Mouse (Mus musculus) liver, embryonic 16.5 days (tissue): Measurements from ENCODE around the gene Atn1. TPM values are rescaled to one million over a fixed set of nuclear protein-coding genes. Genes with fewer than 3 reads are reported as not detected.

Experiments
- ATAC-seq: fragments of 200-750 bp; cut with Nextera tagmentation; 2 replicates; pipeline ENCODE4 v1.8.0; 2017; ENCODE audit warnings: low read depth, mild to moderate bottlenecking, moderate number of reproducible peaks, moderate library complexity
- H3K27ac ChIP-seq: fragments of 300-500 bp; sonication (generic); 2 replicates; pipeline ENCODE4 v1.5.1; 2014; ENCODE audit warnings: mild to moderate bottlenecking, low read length
- H3K27me3 ChIP-seq: fragments of 300-500 bp; sonication (generic); 2 replicates; pipeline ENCODE4 v1.6.1; 2014; ENCODE audit warnings: low read depth, low read length, mixed read lengths; ENCODE audit not compliant: control insufficient read depth, insufficient read depth
- H3K36me3 ChIP-seq: fragments of 300-500 bp; sonication (generic); 2 replicates; pipeline ENCODE4 v1.6.1; 2014; ENCODE audit warnings: mild to moderate bottlenecking; ENCODE audit not compliant: control insufficient read depth, insufficient read depth
- H3K4me1 ChIP-seq: fragments of 300-500 bp; sonication (generic); 2 replicates; pipeline ENCODE4 v1.6.1; 2014; ENCODE audit warnings: low read depth, low read length, mixed read lengths; ENCODE audit not compliant: control insufficient read depth
- H3K4me2 ChIP-seq: fragments of 300-500 bp; sonication (generic); 2 replicates; pipeline ENCODE4 v1.6.1; 2014; ENCODE audit warnings: low read depth, low read length, mixed read lengths
- H3K4me3 ChIP-seq: fragments of 300-500 bp; sonication (generic); 2 replicates; pipeline ENCODE4 v1.5.1; 2014; ENCODE audit warnings: low read depth, mild to moderate bottlenecking, low read length
- H3K9ac ChIP-seq: fragments of 300-500 bp; sonication (generic); 2 replicates; pipeline ENCODE4 v1.6.1; 2014; ENCODE audit warnings: low read depth, low read length
- H3K9me3 ChIP-seq: fragments of 300-500 bp; sonication (generic); replicated peaks from 2 replicates; pipeline ENCODE4 v1.6.1; 2016; ENCODE audit warnings: low read length; ENCODE audit not compliant: control insufficient read depth
- WGBS: fragments of 180-500 bp; shearing (Covaris S2); extraction: QIAGEN DNeasy Blood & Tissue Kit; methylation state at CpG from one replicate; pipeline ENCODE4 v1.1.7; 2014; ENCODE audit not compliant: insufficient replicate concordance; 5-methylcytosine and 5-hydroxymethylcytosine counted together
- polyA plus RNA-seq: library from polyadenylated mRNA; unstranded; fragments of >200 nt; fragmentation: Nextera tagmentation; extraction: Ambion mirVana; gene quantifications from 2 replicates; pipeline ENCODE4 v1.2.1, GENCODE M21; 2015

The Atn1 gene
- polyA plus RNA-seq, 1 experiment from 2014 or later = 1.7 TPM

- H3K9me3 ChIP-seq = no peaks in the 10 kb centered on the region
- no peak overlapping the region for H3K9ac ChIP-seq
- no peak for ATAC-seq
- H3K4me3 ChIP-seq = no peak overlapping the region
- no peaks in the 10 kb centered on the region for H3K27me3 ChIP-seq
- no peak overlapping the region for H3K4me2 ChIP-seq
- H3K4me1 ChIP-seq = peaks cover 26% of the 10 kb centered on the region
- WGBS = 50% methylated on average over 10 of the region's 10 CpGs
- no peaks in the 10 kb centered on the region for H3K36me3 ChIP-seq
- peak overlapping the region; percentile 34 for H3K27ac ChIP-seq
These were observed 31.9 kb downstream of the Atn1 start for GRCm38 (mm10) chr6:124724472-124724871.

- Histone ChIP-seq H3K4me2 (no peak overlapping the region), H3K9me3 (no peaks in the 10 kb centered on the region), H3K4me1 (peaks cover 35% of the 10 kb centered on the region), H3K4me3 (no peak overlapping the region), H3K27me3 (no peaks in the 10 kb centered on the region), H3K36me3 (no peaks in the 10 kb centered on the region), H3K27ac (peak overlapping the region; percentile 43), H3K9ac (no peak overlapping the region)
- no peak for ATAC-seq
- 53% methylated on average over 8 of the region's 8 CpGs for WGBS
These were observed 32.8 kb downstream of the Atn1 start for GRCm38 (mm10) chr6:124723541-124723940.

- ATAC-seq = no peak
- peaks cover 36% of the 10 kb centered on the region for H3K4me1 ChIP-seq
- WGBS = 58% methylated on average over 6 of the region's 6 CpGs
- no peaks in the 10 kb centered on the region for H3K36me3 ChIP-seq
- peak overlapping the region; percentile 43 for H3K27ac ChIP-seq
- H3K27me3 ChIP-seq = no peaks in the 10 kb centered on the region
- no peak overlapping the region for H3K4me2 ChIP-seq
- H3K9ac ChIP-seq = no peak overlapping the region; the same call in 1 of the 2 replicates
- no peaks in the 10 kb centered on the region for H3K9me3 ChIP-seq
- H3K4me3 ChIP-seq = no peak overlapping the region
These were observed 33.3 kb downstream of the Atn1 start for GRCm38 (mm10) chr6:124722876-124723473.

GRCm38 (mm10) chr6:124720904-124721303 lies 35.4 kb downstream of the Atn1 start:
- WGBS = 54% methylated on average over 11 of the region's 11 CpGs
- Histone ChIP-seq H3K9ac (no peak overlapping the region), H3K4me3 (no peak overlapping the region), H3K36me3 (peaks cover 10% of the 10 kb centered on the region), H3K27ac (peak overlapping the region; percentile 54; the same call in 1 of the 2 replicates), H3K4me2 (no peak overlapping the region), H3K27me3 (no peaks in the 10 kb centered on the region), H3K4me1 (peaks cover 36% of the 10 kb centered on the region), H3K9me3 (no peaks in the 10 kb centered on the region)
- no peak for ATAC-seq

GRCm38 (mm10) chr6:124719354-124719978 lies 36.9 kb downstream of the Atn1 start:
- peak; percentile 89 for ATAC-seq
- Histone ChIP-seq H3K36me3 (peaks cover 24% of the 10 kb centered on the region), H3K9ac (peak overlapping the region; percentile 19; the same call in 1 of the 2 replicates), H3K4me2 (peak overlapping the region; percentile 10; the same call in 1 of the 2 replicates), H3K27me3 (no peaks in the 10 kb centered on the region), H3K4me3 (no peak overlapping the region), H3K27ac (peak overlapping the region; percentile 55), H3K4me1 (peaks cover 34% of the 10 kb centered on the region), H3K9me3 (no peaks in the 10 kb centered on the region)
- 38% methylated on average over 7 of the region's 7 CpGs for WGBS

- WGBS = 81% methylated on average over 14 of the region's 16 CpGs
- Histone ChIP-seq H3K4me1 (peaks cover 36% of the 10 kb centered on the region), H3K4me2 (no peak overlapping the region), H3K9me3 (no peaks in the 10 kb centered on the region), H3K27ac (peak overlapping the region; percentile 55), H3K36me3 (peaks cover 30% of the 10 kb centered on the region), H3K27me3 (no peaks in the 10 kb centered on the region), H3K9ac (no peak overlapping the region), H3K4me3 (no peak overlapping the region)
- ATAC-seq = no peak
These were observed 37.6 kb downstream of the Atn1 start for GRCm38 (mm10) chr6:124718703-124719102.

- ATAC-seq = no peak
- H3K4me3 ChIP-seq = no peak overlapping the region
- WGBS = 87% methylated on average over 13 of the region's 13 CpGs
- H3K27me3 ChIP-seq = no peaks in the 10 kb centered on the region
- H3K9ac ChIP-seq = no peak overlapping the region
- peaks cover 30% of the 10 kb centered on the region for H3K36me3 ChIP-seq
- H3K9me3 ChIP-seq = no peaks in the 10 kb centered on the region
- peaks cover 39% of the 10 kb centered on the region for H3K4me1 ChIP-seq
- no peak overlapping the region for H3K27ac ChIP-seq
- no peak overlapping the region for H3K4me2 ChIP-seq
These were observed 38.4 kb downstream of the Atn1 start for GRCm38 (mm10) chr6:124717968-124718367.

GRCm38 (mm10) chr6:124716864-124717490 lies 39.3 kb downstream of the Atn1 start:
- Histone ChIP-seq H3K27me3 (no peaks in the 10 kb centered on the region), H3K9ac (no peak overlapping the region), H3K4me1 (peaks cover 41% of the 10 kb centered on the region), H3K27ac (no peak overlapping the region), H3K4me2 (no peak overlapping the region), H3K9me3 (no peaks in the 10 kb centered on the region), H3K36me3 (peaks cover 30% of the 10 kb centered on the region), H3K4me3 (no peak overlapping the region)
- no peak for ATAC-seq
- 61% methylated on average over 20 of the region's 20 CpGs for WGBS

GRCm38 (mm10) chr6:124712918-124713317 lies 43.4 kb downstream of the Atn1 start:
- peaks cover 37% of the 10 kb centered on the region for H3K4me1 ChIP-seq
- no peaks in the 10 kb centered on the region for H3K9me3 ChIP-seq
- H3K9ac ChIP-seq = peak overlapping the region; percentile 85
- peaks cover 39% of the 10 kb centered on the region for H3K36me3 ChIP-seq
- H3K4me3 ChIP-seq = peak overlapping the region; percentile 98
- H3K4me2 ChIP-seq = peak overlapping the region; percentile 82
- 8% methylated on average over 11 of the region's 11 CpGs for WGBS
- no peak for ATAC-seq
- no peaks in the 10 kb centered on the region for H3K27me3 ChIP-seq
- peak overlapping the region; percentile 93 for H3K27ac ChIP-seq
